Mouse (Mus musculus): ENCODE data around the gene Uqcc1. TPM values are rescaled to one million over a fixed set of nuclear protein-coding genes. Genes with fewer than 3 reads are reported as not detected.
"Not testable (repeated sequence)": the region's sequence is repeated elsewhere in the genome, so short reads cannot be mapped to it uniquely, and the experiment has no call there.

Gene Uqcc1
- polyA plus RNA-seq, 1 experiment from 2014 or later = 28.7 TPM

- Histone ChIP-seq H3K27ac (no peak overlapping the region), H3K79me2 (ENCODE audit: inconsistent target) (no peaks in the 10 kb centered on the region), H3K36me3 (ENCODE audit: inconsistent target) (peaks cover 15% of the 10 kb centered on the region; the same call in 1 of the 2 replicates), H3K4me3 (ENCODE audit: inconsistent target) (no peak overlapping the region)
- WGBS (ENCODE audit: missing documents) = 89% methylated on average over 7 of the region's 7 CpGs
These were observed 70.0 kb downstream of the Uqcc1 start for GRCm38 (mm10) chr2:155860102-155860501.

- no peak overlapping the region for H3K4me3 ChIP-seq (ENCODE audit: inconsistent target)
- no peaks in the 10 kb centered on the region for H3K79me2 ChIP-seq (ENCODE audit: inconsistent target)
- peaks cover 39% of the 10 kb centered on the region; the same call in 1 of the 2 replicates for H3K36me3 ChIP-seq (ENCODE audit: inconsistent target)
- H3K27ac ChIP-seq = no peak overlapping the region
- WGBS (ENCODE audit: missing documents) = 100% methylated on average over 4 of the region's 5 CpGs
These were observed 77.6 kb downstream of the Uqcc1 start for GRCm38 (mm10) chr2:155852536-155852935.

- 91% methylated on average over 7 of the region's 7 CpGs for WGBS (ENCODE audit: missing documents)
- Histone ChIP-seq H3K79me2 (ENCODE audit: inconsistent target) (no peaks in the 10 kb centered on the region), H3K27ac (no peak overlapping the region), H3K4me3 (ENCODE audit: inconsistent target) (no peak overlapping the region), H3K36me3 (ENCODE audit: inconsistent target) (peaks cover 41% of the 10 kb centered on the region; the same call in 1 of the 2 replicates)
These were observed 80.0 kb downstream of the Uqcc1 start for GRCm38 (mm10) chr2:155850120-155850519.

DNA sequence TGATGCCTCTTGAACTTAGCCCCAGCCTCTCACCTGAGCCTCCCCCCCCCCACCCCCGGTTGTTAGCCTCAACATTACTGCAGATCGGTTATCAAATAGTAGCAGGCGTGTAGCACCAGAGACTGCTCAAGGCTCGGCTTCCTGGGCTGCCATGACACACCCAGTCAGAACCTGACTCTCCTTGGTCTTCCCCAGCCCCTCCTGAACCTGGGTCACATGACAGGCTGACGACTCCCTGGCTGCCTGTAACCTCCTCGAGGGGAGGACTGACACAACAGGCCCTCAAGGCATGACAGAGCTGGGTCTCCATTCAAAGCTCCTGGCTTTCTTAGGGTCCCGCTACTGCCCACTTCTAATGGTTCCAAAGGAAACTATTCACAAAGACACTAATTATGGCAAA, 80.6 kb downstream of the Uqcc1 start:
- WGBS (ENCODE audit: missing documents) = 89% methylated on average over 7 of the region's 7 CpGs
- H3K4me3 ChIP-seq (ENCODE audit: inconsistent target) = no peak overlapping the region
- peaks cover 41% of the 10 kb centered on the region; the same call in 1 of the 2 replicates for H3K36me3 ChIP-seq (ENCODE audit: inconsistent target)
- no peak overlapping the region for H3K27ac ChIP-seq
- no peaks in the 10 kb centered on the region for H3K79me2 ChIP-seq (ENCODE audit: inconsistent target)

- peaks cover 30% of the 10 kb centered on the region; the same call in 1 of the 2 replicates for H3K36me3 ChIP-seq (ENCODE audit: inconsistent target)
- WGBS (ENCODE audit: missing documents) = 35% methylated on average over 6 of the region's 6 CpGs
These were observed 81.8 kb downstream of the Uqcc1 start for GRCm38 (mm10) chr2:155848291-155848690.

GRCm38 (mm10) chr2:155846930-155847329, 83.2 kb downstream of the Uqcc1 start:
- Histone ChIP-seq H3K36me3 (ENCODE audit: inconsistent target) (peaks cover 30% of the 10 kb centered on the region; the same call in 1 of the 2 replicates), H3K79me2 (ENCODE audit: inconsistent target) (no peaks in the 10 kb centered on the region), H3K4me3 (ENCODE audit: inconsistent target) (no peak overlapping the region), H3K27ac (no peak overlapping the region)
- 90% methylated on average over 8 of the region's 8 CpGs for WGBS (ENCODE audit: missing documents)

More at GRCm38 (mm10) chr2:155848291-155848690, 81.8 kb downstream of the Uqcc1 start:
- H3K4me3 ChIP-seq (ENCODE audit: inconsistent target) = no peak overlapping the region
- no peaks in the 10 kb centered on the region for H3K79me2 ChIP-seq (ENCODE audit: inconsistent target)
- no peak overlapping the region for H3K27ac ChIP-seq

DNA sequence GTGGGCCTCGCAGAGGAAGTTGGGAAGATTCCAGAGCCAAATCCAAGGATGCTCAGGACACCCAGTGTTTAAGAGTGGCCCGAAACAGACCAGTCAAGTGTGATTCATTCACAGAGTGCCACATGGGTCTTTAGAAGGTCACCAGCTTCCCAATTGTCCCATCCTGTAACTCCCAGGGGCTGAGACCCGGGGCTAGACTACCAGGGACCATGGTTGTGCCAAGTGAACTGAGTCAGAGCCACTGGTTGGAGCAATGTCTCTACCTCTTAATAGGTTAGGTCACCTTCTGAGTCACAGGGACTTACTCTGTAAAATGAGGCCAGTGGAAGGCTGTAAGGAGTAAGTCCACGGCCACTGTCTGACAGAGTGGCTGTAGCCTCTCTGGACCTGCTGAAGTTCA, 91.1 kb downstream of the Uqcc1 start:
- no peak overlapping the region for H3K27ac ChIP-seq
- no peaks in the 10 kb centered on the region for H3K36me3 ChIP-seq (ENCODE audit: inconsistent target)
- 93% methylated on average over 4 of the region's 4 CpGs for WGBS (ENCODE audit: missing documents)
- H3K4me3 ChIP-seq (ENCODE audit: inconsistent target) = no peak overlapping the region
- H3K79me2 ChIP-seq (ENCODE audit: inconsistent target) = no peaks in the 10 kb centered on the region

DNA sequence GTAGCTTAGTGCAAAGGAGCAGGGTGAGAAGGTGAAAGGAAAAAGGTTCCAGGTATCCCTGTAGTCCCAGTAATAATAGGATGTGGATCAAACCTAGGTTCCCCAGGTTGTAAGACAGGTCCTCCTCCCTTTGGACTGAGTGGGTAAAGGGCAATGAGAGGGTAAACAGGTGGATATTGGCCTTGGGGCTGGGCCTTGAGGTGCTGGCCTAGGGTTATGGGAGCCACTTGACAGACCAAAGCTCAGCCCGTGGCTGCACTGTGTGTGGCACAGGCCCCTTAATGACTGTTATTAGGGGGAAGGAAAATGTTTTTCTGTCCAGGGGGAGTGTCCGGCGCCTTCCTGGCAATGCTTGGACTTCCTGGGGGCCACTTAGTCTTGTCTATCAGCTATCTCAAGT, 92.1 kb downstream of the Uqcc1 start:
- no peak overlapping the region for H3K4me3 ChIP-seq (ENCODE audit: inconsistent target)
- no peak overlapping the region for H3K27ac ChIP-seq
- 93% methylated on average over 3 of the region's 3 CpGs for WGBS (ENCODE audit: missing documents)
- H3K79me2 ChIP-seq (ENCODE audit: inconsistent target) = no peaks in the 10 kb centered on the region
- H3K36me3 ChIP-seq (ENCODE audit: inconsistent target) = no peaks in the 10 kb centered on the region

DNA sequence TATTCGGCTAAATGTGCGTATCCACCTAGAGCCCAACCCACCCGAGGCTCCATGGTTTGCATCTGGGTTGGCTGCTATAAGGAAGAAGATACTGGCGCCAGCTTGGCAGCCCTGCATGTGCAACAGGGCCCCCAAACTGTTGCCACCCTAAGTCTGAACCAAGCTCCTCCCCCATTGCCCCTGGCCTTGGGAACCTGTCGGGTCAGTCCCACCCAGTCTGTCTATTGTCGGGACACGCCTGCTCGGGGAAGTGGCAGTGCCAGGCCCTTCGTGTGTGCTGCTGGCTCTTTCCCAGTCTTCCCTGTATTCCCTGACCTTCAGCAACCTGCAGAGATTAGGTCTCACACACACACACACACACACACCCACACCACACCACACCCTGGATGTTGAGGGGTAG, 95.4 kb downstream of the Uqcc1 start, which contains the start of gene Fam83c:
TSS of gene Fam83c (minus strand) at position 123 of the 400 bp plus-strand sequence.
- H3K4me3 ChIP-seq (ENCODE audit: inconsistent target) = no peak within 1 kb of the TSS
- 86% methylated on average over 9 of the region's 9 CpGs for WGBS (ENCODE audit: missing documents)
- H3K36me3 ChIP-seq (ENCODE audit: inconsistent target) = no peaks in the 10 kb centered on the region
- H3K27ac ChIP-seq = no peak within 1 kb of the TSS
- H3K79me2 ChIP-seq (ENCODE audit: inconsistent target) = no peaks in the 10 kb centered on the region

GRCm38 (mm10) chr2:155832087-155832486, 98.0 kb downstream of the Uqcc1 start:
- H3K27ac ChIP-seq; H3K36me3 ChIP-seq (ENCODE audit: inconsistent target); H3K4me3 ChIP-seq (ENCODE audit: inconsistent target); H3K79me2 ChIP-seq (ENCODE audit: inconsistent target): not testable (repeated sequence)
- 80% methylated on average over 1 of the region's 1 CpGs for WGBS (ENCODE audit: missing documents)

GRCm38 (mm10) chr2:155831302-155831701, 98.8 kb downstream of the Uqcc1 start:
- H3K79me2 ChIP-seq (ENCODE audit: inconsistent target) = peaks cover under 1% of the 10 kb centered on the region; the same call in 1 of the 2 replicates
- 62% methylated on average over 9 of the region's 9 CpGs for WGBS (ENCODE audit: missing documents)
- H3K27ac ChIP-seq = no peak overlapping the region
- H3K4me3 ChIP-seq (ENCODE audit: inconsistent target) = no peak overlapping the region
- no peaks in the 10 kb centered on the region for H3K36me3 ChIP-seq (ENCODE audit: inconsistent target)

- 90% methylated on average over 8 of the region's 8 CpGs for WGBS (ENCODE audit: missing documents)
These were observed 99.3 kb downstream of the Uqcc1 start for GRCm38 (mm10) chr2:155830841-155831240.

GRCm38 (mm10) chr2:155826630-155827424, 103.3 kb downstream of the Uqcc1 start, which contains the start of gene Eif6:
Gene Eif6 (minus strand): TSS chr2:155826925.
- H3K79me2 ChIP-seq (ENCODE audit: inconsistent target) = peaks cover 44% of the 10 kb centered on the region
- peaks cover 22% of the 10 kb centered on the region for H3K36me3 ChIP-seq (ENCODE audit: inconsistent target)
- WGBS (ENCODE audit: missing documents) = 3% methylated on average over 27 of the region's 27 CpGs
- H3K27ac ChIP-seq = peak within 1 kb of the TSS; percentile 72
- peak within 1 kb of the TSS; percentile 95 for H3K4me3 ChIP-seq (ENCODE audit: inconsistent target)

More at GRCm38 (mm10) chr2:155830841-155831240, 99.3 kb downstream of the Uqcc1 start:
- Histone ChIP-seq H3K27ac (no peak overlapping the region), H3K36me3 (ENCODE audit: inconsistent target) (no peaks in the 10 kb centered on the region), H3K4me3 (ENCODE audit: inconsistent target) (no peak overlapping the region), H3K79me2 (ENCODE audit: inconsistent target) (peaks cover 5% of the 10 kb centered on the region)

- 2% methylated on average over 52 of the region's 52 CpGs for WGBS (ENCODE audit: missing documents)
These were observed 104.0 kb downstream of the Uqcc1 start for GRCm38 (mm10) chr2:155825904-155826629.

GRCm38 (mm10) chr2:155823722-155824121, 106.4 kb downstream of the Uqcc1 start:
- Histone ChIP-seq H3K4me3 (ENCODE audit: inconsistent target) (no peak overlapping the region), H3K79me2 (ENCODE audit: inconsistent target) (peaks cover 49% of the 10 kb centered on the region), H3K27ac (no peak overlapping the region), H3K36me3 (ENCODE audit: inconsistent target) (peaks cover 32% of the 10 kb centered on the region)
- 94% methylated on average over 7 of the region's 8 CpGs for WGBS (ENCODE audit: missing documents)

More at GRCm38 (mm10) chr2:155825904-155826629, 104.0 kb downstream of the Uqcc1 start:
- H3K79me2 ChIP-seq (ENCODE audit: inconsistent target) = peaks cover 49% of the 10 kb centered on the region
- peak overlapping the region; percentile 95 for H3K4me3 ChIP-seq (ENCODE audit: inconsistent target)
- peaks cover 27% of the 10 kb centered on the region for H3K36me3 ChIP-seq (ENCODE audit: inconsistent target)
- H3K27ac ChIP-seq = peak overlapping the region; percentile 72
